Mouse (Mus musculus) right cerebral cortex, postnatal 4 days (tissue): ENCODE data around the gene Hist1h3d.
"Not testable (repeated sequence)": the region's sequence is repeated elsewhere in the genome, so short reads cannot be mapped to it uniquely, and the experiment has no call there.

ENCODE experiments used
- DNase-seq: peaks from one replicate; pipeline ENCODE4 v3.0.0-alpha.2; 2022

Gene Hist1h3d

DNA sequence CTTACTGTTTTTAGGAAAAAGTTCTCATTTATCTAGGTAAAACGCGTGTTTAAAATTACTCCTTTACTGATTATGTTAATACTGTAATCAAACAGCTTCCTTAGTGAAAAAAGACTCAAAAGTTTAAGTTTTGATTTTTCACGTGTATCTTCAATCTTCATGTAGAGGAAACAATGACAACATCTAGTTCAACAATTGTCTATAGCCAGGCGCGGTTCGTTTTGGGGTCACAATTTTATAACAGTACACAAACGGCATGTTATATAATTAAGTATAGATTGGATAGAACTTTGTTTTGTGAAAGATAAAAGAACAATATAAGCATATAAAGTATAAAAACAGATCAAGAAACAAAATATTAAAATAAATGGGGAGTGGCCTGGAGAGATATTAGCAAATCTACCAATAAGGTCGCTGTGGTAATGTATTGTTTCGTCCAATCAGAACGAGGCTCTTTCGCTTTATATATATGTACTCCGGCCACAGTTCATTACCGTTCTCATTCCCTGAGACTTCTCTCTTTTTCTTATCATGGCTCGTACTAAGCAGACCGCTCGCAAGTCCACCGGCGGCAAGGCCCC is at the start of gene Hist1h3d:
Gene Hist1h3d (plus strand): TSS at position 493 of the 581 bp plus-strand sequence.
- no peak for DNase-seq

DNA sequence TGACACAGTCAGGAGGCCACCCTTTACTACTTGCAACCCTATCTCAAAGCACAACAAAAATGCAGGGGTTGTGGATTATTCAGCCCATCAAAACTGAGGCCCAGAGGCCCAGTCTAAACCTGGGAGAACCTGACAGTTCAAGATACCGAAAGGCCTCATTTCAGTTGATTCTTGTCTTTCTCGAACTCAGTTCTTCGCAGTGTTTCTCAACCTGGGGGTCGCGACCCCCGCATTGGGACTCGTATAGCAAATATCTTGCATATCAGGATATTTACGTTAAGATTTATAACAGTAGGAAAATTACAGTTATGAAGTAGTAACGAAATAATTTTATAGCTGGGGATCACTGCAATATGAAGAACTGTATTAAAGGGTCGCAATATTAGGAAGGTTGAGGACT is 49.7 kb upstream of the Hist1h3d start:
- no peak for DNase-seq

DNA sequence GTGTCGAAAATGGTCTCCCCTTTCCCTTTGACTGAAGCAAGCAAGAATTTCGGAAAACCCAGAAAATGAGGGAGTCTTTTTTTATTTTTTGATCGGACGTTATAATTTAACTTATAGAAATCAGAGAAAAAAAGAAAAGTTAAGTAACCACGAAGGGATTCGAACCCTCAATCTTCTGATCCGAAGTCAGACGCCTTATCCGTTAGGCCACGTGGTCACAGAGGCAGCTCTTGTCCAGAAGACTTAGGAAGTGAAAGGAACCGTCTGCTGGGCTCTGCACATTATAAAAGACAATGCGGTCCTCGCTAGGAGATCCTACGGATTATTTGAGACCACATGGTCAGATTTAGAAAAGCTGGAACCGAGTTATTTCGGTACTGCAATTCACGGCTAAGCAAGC is 49.3 kb upstream of the Hist1h3d start:
- DNase-seq: peak; percentile 95

DNA sequence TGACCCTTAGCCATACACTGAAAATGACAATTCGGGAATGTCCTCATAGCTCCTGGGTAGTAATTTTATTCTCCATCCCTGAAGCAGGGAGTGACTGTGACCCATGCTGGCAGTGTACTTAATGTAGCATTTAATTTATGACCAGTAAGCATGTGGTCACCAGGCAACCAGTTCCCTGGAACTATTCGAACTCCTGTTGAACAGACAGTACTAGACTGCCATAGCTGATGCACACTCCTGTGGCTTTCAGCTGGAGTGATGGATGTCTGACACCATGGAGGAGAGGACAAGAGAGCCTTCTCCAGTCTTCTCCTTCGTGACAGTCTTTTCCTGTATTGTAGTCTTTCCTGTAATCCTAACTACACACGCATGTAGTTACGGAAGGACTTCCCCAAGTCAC is 46.6 kb upstream of the Hist1h3d start:
- DNase-seq: no peak

DNA sequence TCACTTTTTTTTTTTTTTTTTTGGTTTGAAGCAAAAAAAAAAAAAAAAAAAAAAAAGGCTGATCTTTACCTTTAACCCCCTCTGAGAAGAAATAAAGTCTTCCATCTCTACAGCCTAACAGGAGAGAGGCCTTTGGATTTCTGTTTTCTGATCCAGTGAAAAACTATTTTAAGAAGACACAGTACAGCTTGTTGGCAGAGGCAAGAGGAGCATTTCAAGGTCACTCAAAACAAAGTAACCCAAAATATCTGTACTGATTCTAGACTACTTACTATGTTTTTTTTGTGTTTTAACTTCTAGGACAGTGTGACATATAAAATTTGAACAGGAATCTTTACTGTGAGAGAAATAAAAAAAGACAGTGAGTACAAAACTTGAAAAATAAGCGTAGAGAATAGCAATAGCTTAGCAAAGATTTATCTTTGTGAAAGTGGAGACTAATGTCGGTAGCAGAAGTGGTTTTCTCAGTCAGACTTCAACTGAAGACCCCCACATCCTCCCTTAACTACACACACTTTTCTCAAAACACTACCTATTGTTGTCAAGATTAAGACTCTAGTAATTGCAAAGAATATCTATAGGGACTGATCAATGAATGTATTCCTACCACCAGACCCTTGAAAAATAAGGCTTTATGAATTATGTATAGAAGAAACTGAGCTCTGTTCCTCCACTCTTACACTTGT is 45.9 kb upstream of the Hist1h3d start:
- no peak for DNase-seq

DNA sequence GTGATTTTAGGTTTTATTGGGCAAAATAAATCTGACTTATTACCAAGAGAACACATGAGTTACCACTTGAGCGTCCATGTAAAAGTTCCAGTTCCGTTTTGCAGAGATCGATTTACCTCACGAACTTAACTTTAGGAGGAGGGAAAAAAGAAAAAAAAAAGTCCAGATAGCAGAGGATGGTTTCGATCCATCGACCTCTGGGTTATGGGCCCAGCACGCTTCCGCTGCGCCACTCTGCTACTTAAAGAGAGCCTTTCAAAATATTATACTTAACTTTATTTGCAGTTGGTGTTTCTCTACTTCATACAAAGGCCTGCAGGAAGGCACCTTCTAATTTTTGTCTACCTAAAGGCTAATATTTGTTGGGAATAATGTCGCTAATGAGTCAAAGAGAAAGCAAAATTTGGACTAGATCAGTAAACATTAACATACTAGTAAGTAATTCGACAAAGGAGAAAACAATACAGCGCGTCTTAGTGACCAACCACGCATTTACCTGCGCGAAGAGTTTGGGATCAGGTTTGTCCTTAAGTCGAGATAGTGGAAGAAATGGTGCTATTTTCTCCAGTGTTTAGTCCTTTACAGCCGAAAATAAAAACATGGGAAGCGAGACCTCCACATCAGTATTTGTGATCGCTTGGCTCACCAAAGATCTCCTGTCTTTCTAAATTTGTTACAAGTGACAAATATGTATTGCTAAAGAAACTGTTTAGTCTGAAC is 45.2 kb upstream of the Hist1h3d start:
- DNase-seq: peak; percentile 60

DNA sequence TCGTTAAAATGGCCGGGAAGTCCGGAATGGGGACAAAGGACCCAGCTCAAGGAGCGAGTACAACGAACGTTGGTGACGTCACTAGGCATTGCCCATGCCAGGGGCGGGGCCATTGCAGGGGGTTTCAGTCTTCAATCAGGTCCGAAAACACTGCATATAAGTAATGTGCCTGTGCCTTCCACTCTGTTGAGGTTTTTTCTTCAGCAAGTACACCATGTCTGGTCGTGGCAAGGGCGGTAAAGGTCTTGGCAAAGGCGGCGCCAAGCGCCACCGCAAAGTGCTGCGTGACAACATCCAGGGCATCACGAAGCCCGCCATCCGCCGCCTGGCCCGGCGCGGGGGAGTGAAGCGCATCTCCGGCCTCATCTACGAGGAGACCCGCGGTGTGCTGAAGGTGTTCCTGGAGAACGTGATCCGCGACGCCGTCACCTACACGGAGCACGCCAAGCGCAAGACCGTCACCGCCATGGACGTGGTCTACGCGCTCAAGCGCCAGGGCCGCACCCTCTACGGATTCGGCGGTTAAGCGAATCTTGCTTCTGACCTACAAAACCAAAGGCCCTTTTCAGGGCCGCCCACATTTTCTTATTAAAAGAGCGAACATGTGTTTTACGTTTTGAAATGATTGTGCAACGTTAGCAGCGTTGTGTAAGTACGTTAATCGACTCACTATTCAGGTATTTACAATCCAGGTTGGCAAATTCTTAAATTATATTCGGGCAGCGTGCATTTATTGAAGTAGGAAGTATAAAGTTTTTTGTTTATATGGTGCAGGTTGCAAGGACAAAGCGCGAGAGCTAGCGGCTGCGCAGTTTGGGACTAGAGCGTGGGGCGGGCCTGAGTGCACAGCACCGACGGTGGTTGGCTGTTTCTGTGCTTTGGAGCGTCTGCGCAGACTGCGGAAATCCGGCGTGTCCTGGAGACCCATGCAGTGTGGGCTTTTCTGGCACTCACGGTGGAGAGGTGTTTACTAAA is 44.4 kb upstream of the Hist1h3d start, which contains the start of gene Hist1h4h:
Gene Hist1h4h (plus strand): TSS at position 150 of the 975 bp plus-strand sequence.
- DNase-seq: peak; percentile 88

DNA sequence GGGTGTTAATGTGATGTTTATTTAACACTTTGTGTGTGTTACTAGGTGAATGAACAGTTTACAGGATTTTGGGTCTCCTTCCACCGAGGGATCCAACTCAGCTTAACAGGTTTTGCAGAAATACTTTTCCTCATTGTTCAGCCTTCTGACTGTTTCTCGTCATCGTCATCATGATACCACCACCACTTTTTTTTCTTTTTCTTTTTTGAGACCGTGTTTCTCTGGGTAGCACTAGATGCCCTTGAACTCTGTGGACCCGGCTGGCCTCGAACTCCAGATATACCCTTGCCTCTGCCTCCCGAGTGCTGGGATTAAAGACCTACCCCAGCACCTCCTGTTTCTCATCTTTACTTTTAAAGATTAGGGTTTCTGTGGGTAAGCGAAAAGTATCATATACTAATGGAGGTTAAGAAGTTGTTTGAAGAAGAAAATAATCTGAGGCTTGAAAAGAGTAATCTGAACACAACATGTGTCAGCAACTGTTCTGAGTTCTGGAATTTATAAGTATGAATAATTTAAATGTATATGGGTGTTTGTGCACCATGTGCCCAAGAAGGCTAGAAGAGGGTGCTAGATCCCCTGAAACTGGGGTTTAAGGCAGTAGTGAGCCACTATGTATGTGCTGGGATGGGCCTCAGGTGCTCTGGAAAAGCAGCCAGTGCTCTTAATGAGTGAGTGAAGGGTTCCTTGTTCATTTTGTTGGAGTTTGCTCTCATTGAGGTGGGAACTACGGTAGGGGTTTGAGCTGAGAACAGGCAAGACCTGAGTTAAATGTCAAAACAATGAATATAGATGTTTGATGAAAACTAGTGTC is 43.1 kb upstream of the Hist1h3d start:
- no peak for DNase-seq

DNA sequence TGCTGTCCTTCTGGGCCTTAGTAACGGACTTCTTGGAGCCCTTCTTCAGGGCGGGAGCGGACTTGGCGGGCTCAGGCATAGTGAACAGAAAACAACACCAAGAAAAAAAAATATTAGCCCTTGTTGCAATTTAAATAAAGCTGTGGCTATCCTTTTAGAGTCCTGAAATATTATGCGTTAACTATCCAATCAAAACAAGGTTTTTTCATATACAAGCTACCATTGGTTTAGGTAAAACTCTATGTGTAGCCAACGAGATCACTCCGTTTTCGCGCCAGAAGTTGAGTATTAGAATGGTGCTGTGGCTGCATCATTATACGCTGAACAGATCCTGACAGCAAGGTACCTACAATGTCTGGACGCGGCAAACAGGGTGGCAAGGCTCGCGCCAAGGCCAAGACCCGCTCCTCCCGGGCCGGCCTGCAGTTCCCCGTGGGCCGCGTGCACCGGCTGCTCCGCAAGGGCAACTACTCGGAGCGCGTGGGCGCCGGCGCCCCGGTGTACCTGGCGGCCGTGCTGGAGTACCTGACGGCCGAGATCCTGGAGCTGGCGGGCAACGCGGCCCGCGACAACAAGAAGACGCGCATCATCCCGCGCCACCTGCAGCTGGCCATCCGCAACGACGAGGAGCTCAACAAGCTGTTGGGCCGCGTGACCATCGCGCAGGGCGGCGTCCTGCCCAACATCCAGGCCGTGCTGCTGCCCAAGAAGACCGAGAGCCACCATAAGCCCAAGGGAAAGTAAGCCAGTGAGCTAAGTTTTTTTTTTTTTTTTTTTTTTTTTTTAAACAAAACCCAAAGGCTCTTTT is 41.8 kb upstream of the Hist1h3d start, which contains the start of gene Hist1h2af:
Gene Hist1h2af (plus strand): TSS at position 347 of the 808 bp plus-strand sequence.
- peak; percentile 51 for DNase-seq

DNA sequence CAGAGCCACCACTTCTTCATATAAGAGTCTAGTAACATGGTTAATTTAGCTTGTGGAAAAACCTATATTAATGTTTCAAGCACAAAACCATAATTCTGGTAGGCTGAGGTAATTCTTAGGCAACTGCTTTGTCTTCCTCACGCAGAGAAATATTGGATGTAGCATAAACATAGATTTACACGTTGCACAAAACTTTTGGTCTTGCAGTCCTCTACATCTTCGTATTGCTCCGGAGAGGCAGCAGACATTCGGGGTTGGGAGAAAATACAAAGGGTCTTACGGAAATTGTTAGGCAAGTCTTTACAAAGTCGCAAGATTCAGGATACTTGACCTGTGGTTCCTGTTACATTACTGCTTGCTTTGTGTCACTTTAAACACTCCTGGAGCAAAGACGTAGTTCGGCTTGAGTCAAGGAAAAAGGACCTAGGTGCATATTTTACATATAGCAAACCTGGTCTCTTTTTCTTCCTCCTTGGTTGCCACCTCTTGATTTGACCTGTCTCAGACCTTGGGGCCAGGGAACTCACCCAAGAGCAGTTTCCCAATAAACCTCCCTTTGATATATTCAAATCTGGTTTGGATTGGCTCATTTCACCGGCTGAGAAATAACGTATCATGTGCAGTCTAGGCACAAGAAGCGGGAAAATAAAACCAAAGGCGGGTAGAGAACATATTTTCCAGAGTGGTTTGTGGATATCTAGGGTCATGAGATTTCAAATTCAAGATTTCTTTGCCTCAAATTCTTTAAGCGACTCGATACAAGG is 41.0 kb upstream of the Hist1h3d start:
- DNase-seq: no peak

DNA sequence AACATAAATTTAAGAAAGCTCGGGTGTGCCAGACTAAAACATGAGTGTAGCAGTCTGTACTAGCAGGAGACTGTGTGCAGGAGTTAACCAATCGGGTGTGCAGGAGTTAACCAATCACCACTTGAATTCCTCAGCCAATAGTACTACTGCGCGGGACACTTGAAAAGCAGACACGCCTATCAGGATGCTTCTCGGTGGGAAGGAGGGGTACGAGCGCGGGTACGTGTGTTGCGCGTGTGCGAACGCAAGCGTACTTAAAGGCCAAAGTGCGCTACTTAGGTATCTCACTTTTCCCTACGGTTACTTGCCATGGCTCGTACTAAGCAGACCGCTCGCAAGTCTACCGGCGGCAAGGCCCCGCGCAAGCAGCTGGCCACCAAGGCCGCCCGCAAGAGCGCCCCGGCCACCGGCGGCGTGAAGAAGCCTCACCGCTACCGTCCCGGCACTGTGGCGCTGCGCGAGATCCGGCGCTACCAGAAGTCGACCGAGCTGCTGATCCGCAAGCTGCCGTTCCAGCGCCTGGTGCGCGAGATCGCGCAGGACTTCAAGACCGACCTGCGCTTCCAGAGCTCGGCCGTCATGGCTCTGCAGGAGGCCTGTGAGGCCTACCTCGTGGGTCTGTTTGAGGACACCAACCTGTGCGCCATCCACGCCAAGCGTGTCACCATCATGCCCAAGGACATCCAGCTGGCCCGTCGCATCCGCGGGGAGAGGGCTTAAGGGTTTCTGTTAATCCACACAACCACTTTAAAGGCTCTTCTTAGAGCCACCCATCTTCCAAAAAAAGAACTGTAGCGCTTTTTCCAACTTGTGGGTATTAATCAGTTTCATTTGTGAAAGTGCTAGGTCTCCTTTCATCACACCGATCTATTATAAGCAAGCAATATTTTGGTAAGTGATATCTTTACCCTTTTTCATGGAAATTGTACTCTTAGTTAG is 40.2 kb upstream of the Hist1h3d start, which contains the start of gene Hist1h3g:
Gene Hist1h3g (plus strand): TSS at position 286 of the 939 bp plus-strand sequence.
- peak; percentile 87 for DNase-seq

DNA sequence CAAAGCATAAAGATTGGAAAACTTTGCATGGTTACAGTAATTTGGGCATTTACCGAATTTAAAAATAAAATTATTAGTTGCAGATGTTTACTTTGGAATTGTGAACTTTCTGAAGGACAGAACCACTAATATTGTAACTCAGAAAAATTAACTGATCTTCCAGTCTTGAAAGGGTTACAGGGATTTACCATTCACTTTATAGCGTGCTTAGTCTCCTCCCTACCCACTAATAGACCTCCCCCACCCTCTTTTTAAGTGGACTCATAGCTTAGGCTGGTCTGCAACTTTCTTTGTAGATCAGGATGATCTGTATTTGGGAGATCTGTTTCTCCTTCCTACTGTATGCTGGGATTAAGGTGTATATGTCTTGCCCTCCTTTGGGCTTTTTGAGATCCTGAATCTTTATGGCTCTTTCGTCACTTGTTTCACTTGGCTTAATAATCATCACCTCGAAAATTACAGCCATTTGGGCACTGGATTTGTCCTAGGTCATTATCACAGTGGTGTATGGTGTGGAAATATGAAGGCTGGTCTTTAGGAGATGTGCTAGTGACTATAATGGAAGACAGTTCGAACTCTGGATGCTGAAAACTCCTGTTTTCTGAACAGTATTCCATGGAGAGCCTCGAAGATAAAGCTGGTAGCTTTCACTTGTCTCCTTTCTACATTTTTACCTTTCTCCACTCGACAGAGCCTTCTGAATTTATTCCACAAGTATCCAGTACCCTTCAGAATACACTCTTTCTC is 39.3 kb upstream of the Hist1h3d start:
- DNase-seq: no peak

DNA sequence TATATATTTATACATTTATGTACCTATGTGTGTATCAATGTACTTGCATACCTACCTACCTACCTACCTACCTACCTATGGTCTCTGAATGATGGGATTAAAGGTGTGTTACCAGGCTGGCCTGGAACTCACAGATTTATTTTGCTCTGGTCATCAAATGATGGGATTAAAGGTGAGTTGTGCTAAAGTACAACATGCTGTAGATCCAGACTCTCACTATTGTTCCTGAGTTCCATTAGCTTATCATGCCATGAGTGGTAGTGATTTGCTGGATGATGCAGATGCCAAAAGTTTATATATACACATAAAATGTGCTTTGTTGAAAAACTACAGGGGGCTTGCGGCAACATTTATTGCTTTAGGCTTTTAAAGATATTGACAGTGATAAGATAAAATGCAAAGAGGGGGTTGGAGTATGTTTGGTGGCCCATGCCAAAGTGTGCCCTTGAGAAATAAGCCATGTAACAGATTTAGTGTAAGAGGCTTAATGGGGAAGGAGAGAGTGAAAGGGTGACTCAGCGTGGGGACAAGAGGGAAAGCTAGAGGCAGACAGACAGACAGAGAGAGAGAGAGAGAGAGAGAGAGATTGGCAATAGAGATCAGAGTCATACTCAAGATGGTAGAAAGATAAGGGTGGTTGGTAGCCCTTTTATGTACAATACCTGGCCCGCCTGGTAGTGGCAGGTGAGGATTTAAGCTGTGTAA is 38.4 kb upstream of the Hist1h3d start:
- no peak for DNase-seq

DNA sequence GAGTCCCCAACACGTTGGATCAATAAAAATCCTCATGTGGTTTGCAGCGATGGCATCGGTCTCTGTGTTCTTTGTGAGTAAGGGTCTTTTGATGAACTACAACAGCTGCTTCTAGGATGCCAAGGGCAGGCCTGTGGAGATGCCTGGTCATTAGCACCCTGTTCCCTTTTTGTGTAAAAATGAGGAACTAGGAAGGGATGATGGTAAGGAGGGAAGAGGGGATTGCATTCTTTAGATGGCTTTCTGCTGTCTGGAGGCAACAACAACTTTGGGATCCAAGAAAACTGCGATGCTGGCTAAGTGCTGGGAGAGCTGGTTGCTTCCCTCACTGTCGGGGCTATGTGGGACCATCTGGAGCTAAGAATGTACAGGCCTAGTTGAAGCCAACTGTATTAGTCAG is 37.3 kb upstream of the Hist1h3d start:
- DNase-seq: no peak

DNA sequence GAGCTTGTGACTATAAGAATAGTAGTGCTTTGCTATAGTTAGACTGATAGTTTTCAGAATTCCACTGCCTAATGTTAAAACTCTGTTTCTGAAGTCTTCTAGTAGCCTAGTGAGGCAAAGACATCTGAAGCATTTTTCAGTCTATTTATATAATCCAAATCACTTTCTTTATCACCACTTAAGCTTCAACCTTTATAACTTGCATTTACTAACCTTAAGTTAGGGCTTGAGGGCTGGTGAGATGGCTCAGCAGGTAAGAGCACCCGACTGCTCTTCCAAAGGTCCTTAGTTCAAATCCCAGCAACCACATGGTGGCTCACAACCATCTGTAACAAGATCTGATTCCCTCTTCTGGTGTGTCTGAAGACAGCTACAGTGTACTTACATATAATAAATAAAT is 35.7 kb upstream of the Hist1h3d start:
- not testable (repeated sequence) for DNase-seq

DNA sequence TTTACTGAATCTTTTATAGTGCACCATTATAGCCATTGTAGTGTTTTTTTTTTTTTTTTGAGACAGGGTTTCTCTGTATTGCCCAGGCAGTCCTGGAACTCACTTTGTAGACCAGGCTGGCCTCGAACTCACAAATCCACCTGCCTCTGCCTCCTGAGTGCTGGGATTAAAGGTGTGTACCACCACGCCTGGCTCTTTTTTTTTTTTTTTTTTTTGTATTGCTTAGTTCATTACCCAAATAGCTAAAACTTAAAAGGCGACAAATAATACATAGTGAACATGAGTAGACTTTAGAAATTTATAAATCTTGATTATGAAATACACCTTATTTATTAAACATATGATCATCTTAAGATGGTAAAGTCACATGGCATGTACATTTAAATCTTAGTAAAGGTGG is 34.1 kb upstream of the Hist1h3d start:
- no peak for DNase-seq

DNA sequence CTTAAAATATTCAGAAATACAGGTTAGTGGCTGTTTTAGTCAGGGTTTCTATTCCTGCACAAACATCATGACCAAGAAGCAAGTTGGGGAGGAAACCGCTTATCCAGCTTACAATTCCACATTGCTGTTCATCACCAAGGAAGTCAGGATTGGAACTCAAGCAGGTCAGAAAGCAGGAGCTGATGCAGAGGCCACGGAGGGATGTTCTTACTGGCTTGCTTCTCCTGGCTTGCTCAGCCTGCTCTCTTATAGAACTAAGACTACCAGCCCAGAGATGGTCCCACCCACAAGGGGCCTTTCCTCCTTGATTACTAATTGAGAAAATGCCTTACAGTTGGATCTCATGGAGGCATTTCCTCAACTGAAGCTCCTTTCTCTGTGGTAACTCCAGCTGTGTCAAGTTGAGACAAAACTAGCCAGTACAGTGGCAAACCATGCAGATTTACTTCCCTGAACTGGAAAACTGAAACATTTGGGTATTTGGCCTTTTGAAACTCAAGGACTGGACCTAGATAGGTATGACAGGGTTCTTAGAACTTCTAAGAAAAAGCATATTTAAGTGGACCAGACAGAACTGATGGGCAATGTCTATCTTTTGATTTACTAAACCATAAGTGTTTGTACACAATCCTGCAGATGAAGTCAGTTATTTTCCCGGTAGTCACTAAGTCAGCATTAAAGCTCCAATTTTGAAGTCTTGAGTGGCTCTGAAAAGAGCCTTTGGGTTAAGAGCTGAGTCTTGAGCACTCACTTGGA is 33.2 kb upstream of the Hist1h3d start:
- DNase-seq: not testable (repeated sequence)
